Mouse (Mus musculus) layer of hippocampus, adult 11-12 months (tissue): ENCODE data around the gene Parva.

Experiments used
- DNase-seq: peaks from one replicate; pipeline ENCODE4 v3.0.0; 2022; ENCODE audit warnings: low spot score

Gene Parva

GRCm38 (mm10) chr7:112604209-112604608 is 176.9 kb downstream of the Parva start:
- DNase-seq: no peak

GRCm38 (mm10) chr7:112614046-112614790 is 186.9 kb downstream of the Parva start:
- DNase-seq: no peak

- DNase-seq: no peak
Measured at GRCm38 (mm10) chr7:112614791-112615668, 187.7 kb downstream of the Parva start.

- peak; percentile 42 for DNase-seq
Measured at GRCm38 (mm10) chr7:112620322-112621179, 193.2 kb downstream of the Parva start.

- no peak for DNase-seq
Measured at GRCm38 (mm10) chr7:112627481-112627880, 200.2 kb downstream of the Parva start.

GRCm38 (mm10) chr7:112634505-112635213 is 207.4 kb downstream of the Parva start:
- DNase-seq: no peak

GRCm38 (mm10) chr7:112635936-112636335 is 208.6 kb downstream of the Parva start:
- DNase-seq: no peak
